Mouse (Mus musculus): ENCODE results near the gene Cxcl10. TPM values are rescaled to one million over a fixed set of nuclear protein-coding genes. Genes with fewer than 3 reads are reported as not detected.

The Cxcl10 gene
- polyA plus RNA-seq, 1 experiment from 2014 or later = 0.23 TPM

DNA sequence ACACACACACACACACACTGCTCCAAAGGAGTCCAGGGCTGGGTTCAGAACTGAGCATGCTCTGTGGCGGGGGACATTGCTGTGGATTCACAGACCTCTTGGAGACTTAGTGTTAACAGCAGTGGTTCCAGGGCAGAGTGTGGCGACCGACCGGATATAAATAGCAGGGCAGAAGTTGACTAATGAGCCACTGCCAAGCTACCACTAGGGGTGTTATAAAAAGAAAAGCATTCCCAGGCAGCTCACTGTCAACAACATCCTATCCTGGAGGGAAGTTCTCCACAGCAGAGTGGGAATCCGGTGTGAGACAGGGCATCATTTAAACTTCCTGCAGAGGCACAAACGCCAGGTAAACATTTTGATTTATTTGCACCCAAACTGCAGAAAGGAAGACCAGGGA lies 38.0 kb upstream of the Cxcl10 start:
- 71% methylated on average over 6 of the region's 6 CpGs for WGBS

DNA sequence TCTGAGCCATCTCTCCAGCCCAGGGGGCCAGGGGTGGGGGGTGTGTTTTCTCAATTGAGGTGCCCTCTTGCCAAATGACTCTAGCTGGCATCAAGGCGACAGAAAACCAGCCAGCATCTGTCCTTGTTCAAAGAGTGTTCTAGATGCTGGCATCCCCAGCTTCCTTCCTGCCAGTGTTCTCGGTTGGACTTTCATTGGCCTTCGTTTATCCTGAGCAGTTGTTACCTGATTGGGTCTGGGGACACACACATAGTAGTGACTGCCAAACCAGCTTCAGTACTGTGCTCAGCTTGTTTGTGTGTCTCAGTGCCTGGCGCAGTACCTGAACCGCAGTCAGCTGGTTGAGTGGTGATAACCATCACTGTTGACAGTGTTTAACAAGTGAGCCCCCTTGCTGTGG lies 37.4 kb upstream of the Cxcl10 start:
- no peak for DNase-seq (ENCODE audit: low spot score)
- no peak for ATAC-seq (replicated peaks; ENCODE audit: low FRiP score)
- peaks cover 2% of the 10 kb centered on the region; the same call in 1 of the 2 replicates for H3K27me3 ChIP-seq (ENCODE audit: control insufficient read depth, insufficient read depth, low read length)

More for the DNA sequence above, 38.0 kb upstream of the Cxcl10 start:
- H3K4me3 ChIP-seq (ENCODE audit: low read depth, low read length) = no peak overlapping the region
- ATAC-seq (replicated peaks; ENCODE audit: low FRiP score) (no peak), DNase-seq (ENCODE audit: low spot score) (no peak)
- peaks cover 3% of the 10 kb centered on the region; the same call in 1 of the 2 replicates for H3K27me3 ChIP-seq (ENCODE audit: control insufficient read depth, insufficient read depth, low read length)
- no peaks in the 10 kb centered on the region for H3K9me3 ChIP-seq (ENCODE audit: control insufficient read depth, low read length)
- no peaks in the 10 kb centered on the region for H3K4me1 ChIP-seq (replicated peaks; ENCODE audit: control insufficient read depth, insufficient read depth, low read length)
- no peak overlapping the region for H3K9ac ChIP-seq (ENCODE audit: low read length)
- H3K4me2 ChIP-seq (ENCODE audit: low read depth, low read length, severe bottlenecking) = no peak overlapping the region
- H3K27ac ChIP-seq (ENCODE audit: low read depth, low read length) = no peak overlapping the region
- no peaks in the 10 kb centered on the region for H3K36me3 ChIP-seq (ENCODE audit: control insufficient read depth, insufficient read depth, low read length)

DNA sequence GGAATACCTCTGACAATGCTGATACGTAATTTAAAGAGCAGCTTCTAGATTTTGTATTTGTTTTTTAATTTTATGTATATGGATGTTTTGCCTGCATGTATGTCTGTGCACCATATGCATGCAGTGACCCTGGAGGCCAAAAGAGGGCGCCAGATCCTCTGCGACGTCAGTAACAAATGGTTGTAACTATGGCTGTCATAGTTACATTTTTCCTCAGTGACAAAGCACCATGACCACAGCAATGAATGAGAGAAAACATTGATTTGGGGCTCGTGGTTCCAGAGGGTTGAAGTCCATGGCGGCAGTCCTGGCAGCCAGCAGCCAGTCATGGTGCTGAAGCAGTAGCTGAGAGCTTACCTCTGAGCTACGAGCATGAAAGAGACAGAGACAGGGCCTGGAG lies 36.2 kb upstream of the Cxcl10 start:
- Histone ChIP-seq H3K27ac (ENCODE audit: low read depth, low read length) (no peak overlapping the region), H3K4me3 (ENCODE audit: low read depth, low read length) (no peak overlapping the region), H3K9me3 (ENCODE audit: control insufficient read depth, low read length) (no peaks in the 10 kb centered on the region), H3K27me3 (ENCODE audit: control insufficient read depth, insufficient read depth, low read length) (no peaks in the 10 kb centered on the region), H3K4me2 (ENCODE audit: low read depth, low read length, severe bottlenecking) (no peak overlapping the region), H3K4me1 (replicated peaks; ENCODE audit: control insufficient read depth, insufficient read depth, low read length) (no peaks in the 10 kb centered on the region), H3K36me3 (ENCODE audit: control insufficient read depth, insufficient read depth, low read length) (no peaks in the 10 kb centered on the region), H3K9ac (ENCODE audit: low read length) (no peak overlapping the region)
- DNase-seq (ENCODE audit: low spot score) (peak; percentile 68), ATAC-seq (replicated peaks; ENCODE audit: low FRiP score) (no peak)
- WGBS = 43% methylated on average over 7 of the region's 7 CpGs

More for the DNA sequence above, 37.4 kb upstream of the Cxcl10 start:
- no peaks in the 10 kb centered on the region for H3K9me3 ChIP-seq (ENCODE audit: control insufficient read depth, low read length)
- 88% methylated on average over 5 of the region's 5 CpGs for WGBS
- no peaks in the 10 kb centered on the region for H3K4me1 ChIP-seq (replicated peaks; ENCODE audit: control insufficient read depth, insufficient read depth, low read length)
- H3K27ac ChIP-seq (ENCODE audit: low read depth, low read length) = no peak overlapping the region
- H3K4me2 ChIP-seq (ENCODE audit: low read depth, low read length, severe bottlenecking) = no peak overlapping the region
- no peak overlapping the region for H3K9ac ChIP-seq (ENCODE audit: low read length)
- no peak overlapping the region for H3K4me3 ChIP-seq (ENCODE audit: low read depth, low read length)
- H3K36me3 ChIP-seq (ENCODE audit: control insufficient read depth, insufficient read depth, low read length) = no peaks in the 10 kb centered on the region

DNA sequence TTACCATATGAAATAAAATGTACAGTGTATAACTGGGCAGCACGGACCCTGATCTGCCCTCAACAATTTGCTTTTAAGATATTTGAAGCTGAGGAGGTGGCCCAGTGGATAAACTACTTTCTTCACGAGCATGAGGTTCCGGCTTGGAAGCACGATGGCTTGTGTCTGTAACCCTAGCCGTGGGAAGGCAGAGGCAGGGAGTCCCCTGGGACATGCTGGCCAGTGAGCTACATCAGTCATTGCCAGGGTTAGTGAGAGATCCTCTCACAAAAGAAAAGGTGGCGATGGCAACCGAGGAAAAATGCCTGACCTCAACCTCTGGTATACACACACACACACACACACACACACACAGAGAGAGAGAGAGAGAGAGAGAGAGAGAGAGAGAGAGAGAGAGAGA lies 35.1 kb upstream of the Cxcl10 start:
- H3K4me1 ChIP-seq (replicated peaks; ENCODE audit: control insufficient read depth, insufficient read depth, low read length) = no peaks in the 10 kb centered on the region
- ATAC-seq (replicated peaks; ENCODE audit: low FRiP score) = no peak
- no peak overlapping the region for H3K9ac ChIP-seq (ENCODE audit: low read length)
- no peaks in the 10 kb centered on the region for H3K36me3 ChIP-seq (ENCODE audit: control insufficient read depth, insufficient read depth, low read length)
- DNase-seq (ENCODE audit: low spot score) = no peak
- H3K4me2 ChIP-seq (ENCODE audit: low read depth, low read length, severe bottlenecking) = no peak overlapping the region
- H3K9me3 ChIP-seq (ENCODE audit: control insufficient read depth, low read length) = no peaks in the 10 kb centered on the region
- no peak overlapping the region for H3K4me3 ChIP-seq (ENCODE audit: low read depth, low read length)
- WGBS = 74% methylated on average over 7 of the region's 7 CpGs
- no peaks in the 10 kb centered on the region for H3K27me3 ChIP-seq (ENCODE audit: control insufficient read depth, insufficient read depth, low read length)
- no peak overlapping the region for H3K27ac ChIP-seq (ENCODE audit: low read depth, low read length)

DNA sequence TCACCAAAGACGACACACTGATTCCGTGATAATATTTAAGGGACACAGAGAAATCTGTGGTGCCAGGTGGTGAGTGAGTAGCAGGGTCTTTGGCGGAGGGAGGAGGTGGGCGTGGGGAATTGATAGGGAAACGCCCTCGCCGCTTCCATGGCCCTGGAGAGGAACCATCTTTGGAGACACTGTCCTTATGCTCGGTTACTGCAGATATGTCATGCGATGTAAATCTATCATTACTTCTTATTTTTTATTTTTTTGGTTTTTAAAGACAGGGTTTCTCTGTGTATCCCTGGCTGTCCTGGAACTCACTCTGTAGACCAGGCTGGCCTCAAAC lies 33.6 kb upstream of the Cxcl10 start:
- 69% methylated on average over 9 of the region's 9 CpGs for WGBS
- H3K27me3 ChIP-seq (ENCODE audit: control insufficient read depth, insufficient read depth, low read length) = no peaks in the 10 kb centered on the region
- DNase-seq (ENCODE audit: low spot score) (no peak), ATAC-seq (replicated peaks; ENCODE audit: low FRiP score) (no peak)
- no peak overlapping the region for H3K4me2 ChIP-seq (ENCODE audit: low read depth, low read length, severe bottlenecking)
- H3K9me3 ChIP-seq (ENCODE audit: control insufficient read depth, low read length) = no peaks in the 10 kb centered on the region
- H3K27ac ChIP-seq (ENCODE audit: low read depth, low read length) = no peak overlapping the region
- peaks cover 2% of the 10 kb centered on the region; the same call in 1 of the 2 replicates for H3K4me1 ChIP-seq (replicated peaks; ENCODE audit: control insufficient read depth, insufficient read depth, low read length)
- no peak overlapping the region for H3K4me3 ChIP-seq (ENCODE audit: low read depth, low read length)
- no peaks in the 10 kb centered on the region for H3K36me3 ChIP-seq (ENCODE audit: control insufficient read depth, insufficient read depth, low read length)
- no peak overlapping the region for H3K9ac ChIP-seq (ENCODE audit: low read length)

DNA sequence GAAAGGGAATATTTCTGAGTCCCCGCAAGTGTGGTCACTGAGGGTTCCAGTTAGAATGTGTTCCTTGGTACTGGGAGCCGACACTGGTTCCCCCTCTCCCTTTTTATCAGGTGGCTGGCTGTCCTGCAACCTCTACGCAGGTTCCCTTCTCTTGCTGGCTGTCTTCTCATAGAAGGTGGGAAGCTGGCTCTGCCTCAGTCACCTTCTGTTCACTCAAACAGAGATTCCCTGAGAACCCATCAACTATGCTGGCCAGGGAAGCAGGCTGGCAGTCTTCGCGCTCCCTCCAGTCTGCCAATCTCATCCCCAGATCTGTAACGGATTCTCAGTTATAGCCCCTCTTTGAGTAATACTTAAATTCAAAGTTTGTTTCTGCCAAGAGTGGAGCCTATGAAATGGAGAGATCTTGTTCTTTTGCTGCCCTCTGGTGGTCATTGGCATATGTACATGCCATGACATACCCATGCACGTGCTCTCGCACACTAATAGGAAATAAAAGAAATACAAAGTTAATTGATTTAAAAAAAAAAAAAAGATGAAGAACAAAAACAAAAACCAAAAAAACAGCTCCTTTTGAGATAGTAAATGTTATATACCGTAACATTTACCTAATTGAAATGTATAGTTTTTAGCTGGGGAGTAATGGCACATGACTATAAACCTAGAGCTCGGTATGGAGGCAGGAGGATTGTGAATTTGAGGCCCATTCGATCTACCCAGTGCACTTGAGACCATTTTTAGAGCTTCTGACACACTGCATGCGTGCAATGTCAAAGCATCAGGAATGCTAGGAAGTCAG lies 33.1 kb upstream of the Cxcl10 start:
- no peaks in the 10 kb centered on the region for H3K9me3 ChIP-seq (ENCODE audit: control insufficient read depth, low read length)
- peaks cover 6% of the 10 kb centered on the region; the same call in 1 of the 2 replicates for H3K4me1 ChIP-seq (replicated peaks; ENCODE audit: control insufficient read depth, insufficient read depth, low read length)
- H3K36me3 ChIP-seq (ENCODE audit: control insufficient read depth, insufficient read depth, low read length) = no peaks in the 10 kb centered on the region
- no peaks in the 10 kb centered on the region for H3K27me3 ChIP-seq (ENCODE audit: control insufficient read depth, insufficient read depth, low read length)
- 40% methylated on average over 12 of the region's 12 CpGs for WGBS
- no peak overlapping the region for H3K27ac ChIP-seq (ENCODE audit: low read depth, low read length)
- H3K4me3 ChIP-seq (ENCODE audit: low read depth, low read length) = no peak overlapping the region
- H3K4me2 ChIP-seq (ENCODE audit: low read depth, low read length, severe bottlenecking) = no peak overlapping the region
- H3K9ac ChIP-seq (ENCODE audit: low read length) = no peak overlapping the region
- peak; percentile 77 for ATAC-seq (replicated peaks; ENCODE audit: low FRiP score)
- DNase-seq (ENCODE audit: low spot score) = peak; percentile 74

DNA sequence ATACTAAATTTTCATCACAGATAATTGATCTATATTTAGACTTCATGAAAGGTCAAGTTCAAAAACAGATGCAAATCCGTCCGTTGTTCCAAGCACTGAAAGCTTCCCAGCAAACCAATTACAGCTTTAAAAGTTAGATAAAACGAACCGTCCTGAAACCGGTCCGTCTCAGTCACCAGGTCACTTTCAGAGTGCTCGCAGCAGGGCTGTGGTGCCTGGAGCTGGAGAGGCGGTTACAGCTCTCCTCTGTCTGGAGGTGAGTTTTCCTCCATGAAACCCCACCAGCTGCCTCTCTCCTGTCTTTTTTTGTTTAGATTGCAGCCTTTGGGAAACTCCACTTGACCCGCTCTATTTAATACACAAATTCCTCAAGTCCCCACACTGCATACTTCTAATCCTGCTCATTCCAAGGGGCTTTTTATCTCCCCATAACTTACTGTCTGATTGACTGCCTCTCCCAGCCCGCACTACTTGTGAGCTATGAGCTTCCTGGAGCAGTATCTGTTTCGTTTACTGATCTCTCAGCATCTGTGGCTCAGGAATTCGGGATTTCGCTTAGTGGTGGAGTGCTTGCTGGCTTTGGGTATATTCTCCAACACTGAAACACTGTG lies 28.2 kb upstream of the Cxcl10 start:
- no peak for DNase-seq (ENCODE audit: low spot score)
- no peak for ATAC-seq (replicated peaks; ENCODE audit: low FRiP score)
- H3K36me3 ChIP-seq (ENCODE audit: control insufficient read depth, insufficient read depth, low read length) = no peaks in the 10 kb centered on the region
- H3K9me3 ChIP-seq (ENCODE audit: control insufficient read depth, low read length) = no peaks in the 10 kb centered on the region
- 45% methylated on average over 13 of the region's 13 CpGs for WGBS
- H3K4me2 ChIP-seq (ENCODE audit: low read depth, low read length, severe bottlenecking) = no peak overlapping the region
- H3K27ac ChIP-seq (ENCODE audit: low read depth, low read length) = 0 out of 2 replicates have a peak overlapping the region, but pooled peaks have one; percentile 37
- H3K9ac ChIP-seq (ENCODE audit: low read length) = peak overlapping the region; percentile 24; the same call in 1 of the 2 replicates
- no peaks in the 10 kb centered on the region for H3K27me3 ChIP-seq (ENCODE audit: control insufficient read depth, insufficient read depth, low read length)
- H3K4me3 ChIP-seq (ENCODE audit: low read depth, low read length) = no peak overlapping the region
- H3K4me1 ChIP-seq (replicated peaks; ENCODE audit: control insufficient read depth, insufficient read depth, low read length) = peaks cover 7% of the 10 kb centered on the region; the same call in 1 of the 2 replicates

DNA sequence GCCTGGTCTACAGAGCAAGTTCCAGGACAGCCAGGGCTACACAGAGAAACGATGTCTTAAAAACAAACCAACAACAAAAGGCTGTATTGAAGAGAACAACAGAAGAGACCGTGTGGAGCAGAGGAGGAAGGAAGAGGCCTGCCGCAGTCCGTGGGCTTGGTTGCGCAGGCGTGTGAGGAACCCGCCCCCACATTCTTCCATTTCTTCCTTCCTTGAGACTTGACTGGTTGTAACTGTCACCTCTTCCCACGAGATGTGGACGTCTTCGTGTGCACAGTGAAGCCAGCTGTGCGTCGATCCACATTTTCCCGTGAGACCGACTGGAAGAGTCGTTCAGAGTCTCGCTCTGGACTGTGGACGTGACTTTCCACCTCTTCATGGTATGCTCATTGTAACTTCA lies 26.7 kb upstream of the Cxcl10 start:
- no peaks in the 10 kb centered on the region for H3K27me3 ChIP-seq (ENCODE audit: control insufficient read depth, insufficient read depth, low read length)
- no peak overlapping the region for H3K9ac ChIP-seq (ENCODE audit: low read length)
- H3K9me3 ChIP-seq (ENCODE audit: control insufficient read depth, low read length) = no peaks in the 10 kb centered on the region
- H3K4me2 ChIP-seq (ENCODE audit: low read depth, low read length, severe bottlenecking) = no peak overlapping the region
- H3K4me1 ChIP-seq (replicated peaks; ENCODE audit: control insufficient read depth, insufficient read depth, low read length) = peaks cover 7% of the 10 kb centered on the region; the same call in 1 of the 2 replicates
- ATAC-seq (replicated peaks; ENCODE audit: low FRiP score) (no peak), DNase-seq (ENCODE audit: low spot score) (no peak)
- no peaks in the 10 kb centered on the region for H3K36me3 ChIP-seq (ENCODE audit: control insufficient read depth, insufficient read depth, low read length)
- 89% methylated on average over 17 of the region's 17 CpGs for WGBS
- no peak overlapping the region for H3K27ac ChIP-seq (ENCODE audit: low read depth, low read length)
- no peak overlapping the region for H3K4me3 ChIP-seq (ENCODE audit: low read depth, low read length)

Data from forebrain, embryonic 11.5 days (tissue).